Mouse (Mus musculus) cerebellum, postnatal 36 days (tissue): Measurements from ENCODE around the gene Yy1.

ENCODE experiments used
- DNase-seq, 2 experiments: peaks; one replicate each; pipeline ENCODE4 v3.0.0; 2021 to 2022; ENCODE audit warnings: mixed read lengths in 2 of 2

Gene Yy1

GRCm38 (mm10) chr12:108792546-108793452 is at the start of gene Yy1:
TSS of gene Yy1 (plus strand) at chr12:108792973.
- peak; percentile 93 to 99 for DNase-seq

- DNase-seq: no peak
Measured at GRCm38 (mm10) chr12:108745990-108746389, 46.8 kb upstream of the Yy1 start.

- DNase-seq: no peak
Measured at GRCm38 (mm10) chr12:108749019-108749418, 43.8 kb upstream of the Yy1 start.

GRCm38 (mm10) chr12:108749454-108749853 is 43.3 kb upstream of the Yy1 start:
- no peak for DNase-seq

- DNase-seq: no peak
Measured at GRCm38 (mm10) chr12:108750226-108750625, 42.5 kb upstream of the Yy1 start.

DNA sequence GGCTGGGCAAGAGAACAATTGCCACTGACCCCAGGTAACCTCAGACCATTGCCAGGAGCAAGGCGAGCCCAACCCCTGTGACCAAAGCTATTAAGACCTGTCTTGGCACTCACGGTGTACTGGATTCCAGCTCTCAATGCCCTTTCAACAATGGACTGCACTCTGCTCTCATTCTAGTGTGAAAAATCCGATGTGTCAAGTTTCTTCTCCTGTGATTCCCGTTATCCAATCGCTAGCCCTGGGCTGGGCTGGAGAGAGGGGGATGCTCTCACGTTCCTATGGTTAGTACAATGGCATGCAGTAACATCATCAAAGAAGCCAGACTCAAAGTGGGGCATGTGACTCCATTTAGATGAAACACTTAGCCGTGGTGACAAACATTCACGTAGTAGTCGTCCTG is 41.0 kb upstream of the Yy1 start:
- DNase-seq: no peak

DNA sequence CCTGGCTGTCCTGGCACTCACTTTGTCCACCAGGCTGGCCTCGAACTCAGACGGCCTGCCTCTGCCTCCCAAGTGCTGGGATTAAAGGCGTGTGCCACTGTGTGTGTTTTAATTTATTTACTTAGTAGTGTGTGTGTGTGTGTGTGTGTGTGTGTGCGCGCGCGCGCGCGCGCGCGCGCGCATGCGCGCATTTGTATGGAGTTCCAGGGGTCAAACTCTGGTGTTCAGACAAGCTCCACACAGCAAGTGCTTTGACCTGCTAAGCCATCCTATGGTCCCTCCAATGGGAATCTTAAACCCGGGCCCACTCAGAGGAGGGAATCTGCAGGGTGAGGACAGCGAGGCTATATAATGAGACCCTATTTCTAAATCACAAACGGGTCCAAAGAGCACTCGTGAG is 37.6 kb upstream of the Yy1 start:
- no peak for DNase-seq

DNA sequence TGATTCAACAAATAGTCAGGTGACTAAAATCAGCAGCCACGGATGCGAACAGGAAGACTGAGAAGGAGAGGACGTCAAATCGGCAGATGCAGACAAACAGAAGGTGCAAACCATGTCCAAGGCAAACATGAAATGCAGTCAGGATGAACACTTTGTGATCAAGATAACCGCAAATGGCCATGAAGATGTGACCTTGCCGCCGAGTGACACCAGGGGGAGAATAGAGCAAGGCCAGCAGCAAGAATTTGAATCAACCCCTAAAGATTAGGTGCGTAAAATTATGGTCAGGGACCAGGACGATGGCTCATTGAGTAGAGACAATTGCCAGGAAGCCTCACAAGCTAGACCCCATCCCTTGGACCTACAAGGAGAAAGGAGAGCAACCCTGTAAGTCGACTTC is 36.2 kb upstream of the Yy1 start:
- no peak for DNase-seq

DNA sequence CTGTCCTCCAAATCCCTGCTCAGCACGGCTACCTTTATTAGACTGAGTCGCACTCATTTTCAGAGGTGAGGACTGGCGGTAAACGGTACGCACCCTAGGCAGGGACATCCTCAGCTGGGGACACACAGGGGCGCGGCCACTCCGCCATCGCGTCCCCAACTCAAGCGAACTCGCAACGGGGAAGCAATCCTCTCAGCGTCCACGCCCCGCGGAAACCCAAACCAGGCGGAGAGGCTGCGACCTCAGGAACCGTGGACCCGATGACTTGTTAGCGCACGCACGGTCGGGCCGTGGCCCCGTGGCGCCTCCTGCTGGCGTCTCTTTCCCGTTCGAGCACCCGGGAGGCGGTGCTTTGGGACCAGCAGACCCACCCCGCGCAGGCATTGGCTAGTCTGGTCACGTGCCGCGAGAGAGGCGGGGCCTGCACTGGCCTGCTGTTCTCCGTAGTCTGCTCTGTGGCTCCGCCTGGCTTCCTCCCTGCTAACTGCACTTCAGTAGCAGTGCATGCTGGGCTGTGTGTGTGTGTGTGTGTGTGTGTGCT is 35.0 kb upstream of the Yy1 start:
- peak; percentile 98 to 99 for DNase-seq

DNA sequence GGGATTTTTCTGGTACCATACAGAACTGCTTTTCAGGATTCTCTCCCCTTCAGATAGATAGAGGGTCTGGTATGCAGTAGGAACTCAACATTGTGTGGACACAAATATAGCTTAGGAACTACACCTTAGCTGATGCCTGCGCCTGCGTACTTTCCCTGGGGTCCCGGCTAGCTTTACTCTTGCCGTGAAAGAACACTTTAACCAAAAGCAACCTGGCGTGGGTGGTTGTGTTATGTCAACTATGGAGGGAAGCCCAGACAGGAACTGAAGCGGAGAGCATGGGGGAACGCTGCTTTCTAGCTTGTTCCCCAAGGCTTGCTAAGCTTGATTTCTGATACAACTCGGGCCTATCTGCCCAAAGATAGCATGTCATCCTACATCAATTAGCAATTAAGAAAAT is 34.5 kb upstream of the Yy1 start:
- DNase-seq: no peak

DNA sequence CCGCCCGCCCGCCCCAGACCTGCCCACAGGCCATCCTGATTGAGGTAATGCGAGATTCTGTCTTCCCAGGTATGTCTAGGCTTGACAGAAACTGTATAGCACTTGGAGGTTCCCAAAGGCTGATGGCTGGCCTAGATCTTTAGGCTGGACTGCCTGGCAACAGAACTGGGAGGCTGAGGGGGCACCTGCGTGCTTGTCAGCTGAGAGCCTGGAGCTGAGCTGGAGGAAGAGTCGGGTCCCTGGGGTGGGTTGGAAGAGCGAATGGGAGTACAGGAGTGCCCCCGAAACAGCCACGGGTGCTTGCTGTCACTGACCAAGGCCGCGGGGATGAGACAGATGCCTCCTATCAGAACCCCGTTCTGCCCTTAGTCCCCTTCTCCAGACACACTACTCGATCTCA is 34.1 kb upstream of the Yy1 start:
- DNase-seq: no peak

DNA sequence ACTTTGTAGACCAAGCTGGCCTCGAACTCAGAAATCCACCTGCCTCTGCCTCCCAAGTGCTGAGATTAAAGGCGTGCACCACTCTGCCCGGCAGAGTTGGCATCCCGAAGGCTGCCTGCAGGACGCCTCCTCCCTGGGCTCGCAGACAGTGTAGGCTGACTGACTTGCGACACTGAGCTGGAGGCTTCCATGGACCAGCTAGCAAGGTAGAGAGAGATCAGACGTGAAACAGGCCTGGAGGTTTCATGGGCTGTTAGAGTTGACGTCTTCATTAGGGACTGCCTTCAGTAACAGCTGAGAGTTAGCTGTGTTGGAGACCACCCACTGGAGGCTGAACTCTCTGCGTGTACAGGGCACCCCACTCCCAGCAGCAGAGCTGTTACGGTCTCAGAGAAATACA is 33.5 kb upstream of the Yy1 start:
- no peak for DNase-seq

DNA sequence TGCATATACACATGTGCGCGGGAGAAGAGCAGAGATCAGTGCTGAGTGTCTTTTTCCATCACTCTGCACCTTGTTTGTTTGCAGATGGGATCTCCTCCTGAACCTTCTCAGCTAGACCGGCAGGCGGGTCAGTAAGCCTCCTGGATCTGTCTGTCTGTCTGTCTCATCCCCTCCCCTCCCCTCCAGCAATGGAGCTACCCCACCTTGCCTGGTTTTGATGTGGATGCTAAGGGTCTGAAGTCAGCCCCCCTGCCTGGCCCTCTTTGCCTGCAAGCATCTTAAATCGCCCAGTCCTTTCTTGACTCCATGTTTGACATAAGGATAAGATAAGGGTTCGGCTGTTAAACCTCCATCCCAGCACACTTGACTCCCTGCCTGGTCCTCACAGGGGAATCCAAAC is 32.8 kb upstream of the Yy1 start:
- DNase-seq: no peak

DNA sequence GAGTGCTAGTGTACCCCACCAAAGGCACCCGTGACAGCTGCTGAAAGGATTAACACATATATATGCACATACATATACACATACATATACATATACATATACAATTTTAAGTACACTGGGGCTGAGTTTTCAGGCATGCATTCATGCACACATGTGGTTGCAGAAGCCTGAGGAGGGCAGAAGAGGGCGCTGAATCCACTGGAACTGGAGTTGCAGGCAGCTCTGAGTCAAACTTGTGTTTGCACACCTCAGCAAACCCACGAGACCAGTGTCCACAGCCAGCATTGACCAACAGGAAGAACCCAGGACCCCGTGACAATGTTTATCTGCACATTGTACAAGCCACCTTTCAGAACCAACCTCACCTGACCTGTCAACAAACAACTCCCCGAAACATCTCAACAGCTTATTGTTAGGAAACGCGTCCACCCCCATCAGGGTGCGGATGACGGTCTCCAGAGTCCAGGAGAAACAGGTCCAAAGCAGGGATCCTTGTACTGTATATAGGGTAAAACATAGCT is 32.2 kb upstream of the Yy1 start:
- no peak for DNase-seq

DNA sequence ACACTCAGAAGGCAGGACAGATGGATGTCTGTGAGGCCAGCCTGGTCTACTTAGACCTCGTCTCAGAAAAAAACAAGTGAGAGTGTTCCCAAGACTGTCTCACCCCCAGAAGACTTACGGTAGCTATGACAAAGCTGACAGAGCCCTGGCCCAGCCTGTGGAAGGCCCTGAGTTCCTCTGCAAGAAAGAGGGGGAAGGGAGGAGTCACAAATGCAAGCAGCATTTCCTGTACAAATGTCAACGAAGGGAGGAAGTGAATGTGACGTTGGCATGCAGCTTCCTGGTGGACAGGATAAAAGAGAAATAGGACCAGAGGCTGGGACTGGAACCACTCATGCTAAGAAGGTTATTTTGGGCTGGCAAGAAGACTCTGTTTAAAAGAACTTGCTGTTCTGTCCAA is 31.6 kb upstream of the Yy1 start:
- no peak for DNase-seq

- no peak for DNase-seq
Measured at GRCm38 (mm10) chr12:108761665-108762064, 31.1 kb upstream of the Yy1 start.

GRCm38 (mm10) chr12:108763057-108763796 is 29.5 kb upstream of the Yy1 start:
- no peak for DNase-seq

- DNase-seq: no peak
Measured at GRCm38 (mm10) chr12:108764917-108765678, 27.7 kb upstream of the Yy1 start.

DNA sequence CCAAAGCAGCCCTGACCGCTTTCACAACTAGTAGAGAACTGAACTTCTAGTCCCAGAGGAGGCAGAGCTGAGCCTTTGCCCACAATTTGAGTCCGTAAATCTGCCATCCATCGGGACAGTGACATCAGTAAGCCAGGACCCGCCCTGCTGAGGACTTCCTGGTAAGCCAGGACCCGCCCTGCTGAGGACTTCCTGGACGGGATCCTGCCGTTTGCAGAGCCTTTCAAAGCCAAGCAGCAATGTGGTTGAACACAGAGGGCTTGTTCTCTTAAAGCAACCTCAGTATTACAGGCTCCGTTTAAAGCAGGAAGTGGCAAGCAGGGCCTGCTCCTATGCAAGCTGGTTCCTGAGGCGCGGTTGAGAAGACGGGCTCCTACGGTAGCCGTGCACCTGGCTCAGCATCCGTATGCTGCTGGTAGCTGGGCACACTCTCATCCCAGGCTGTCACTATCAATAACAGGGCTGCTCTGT is 27.0 kb upstream of the Yy1 start:
- DNase-seq: peak; percentile 52 to 55

GRCm38 (mm10) chr12:108766316-108766715 is 26.5 kb upstream of the Yy1 start:
- peak in 1 of 2 experiments; percentile 16 for DNase-seq

GRCm38 (mm10) chr12:108766866-108767265 is 25.9 kb upstream of the Yy1 start:
- DNase-seq: no peak

GRCm38 (mm10) chr12:108768196-108768854 is 24.4 kb upstream of the Yy1 start:
- DNase-seq: no peak
